Mouse (Mus musculus) lung, postnatal 14 days (tissue): ENCODE data around the gene Litaf.
A peak's percentile ranks its signal among the peaks of the same experiment; 100 is the strongest.

Source experiments
- DNase-seq: peaks from one replicate; pipeline ENCODE4 v3.0.0; 2021

Litaf gene

GRCm38 (mm10) chr16:11064742-11065141 lies 1.2 kb downstream of the Litaf start:
- DNase-seq, result no peak

GRCm38 (mm10) chr16:11064341-11064740 lies 1.6 kb downstream of the Litaf start:
- DNase-seq, result no peak

- DNase-seq, result peak; percentile 82
Observed at GRCm38 (mm10) chr16:11062794-11063721, 2.9 kb downstream of the Litaf start.

GRCm38 (mm10) chr16:11060645-11061044 lies 5.3 kb downstream of the Litaf start, which contains the start of gene Snn:
TSS of gene Snn (plus strand) at chr16:11060945.
- no peak for DNase-seq

- no peak for DNase-seq
Observed at GRCm38 (mm10) chr16:11055916-11056315, 10.0 kb downstream of the Litaf start.

GRCm38 (mm10) chr16:11054871-11055270 lies 11.1 kb downstream of the Litaf start:
- no peak for DNase-seq

- DNase-seq, result no peak
Observed at GRCm38 (mm10) chr16:11054409-11054808, 11.5 kb downstream of the Litaf start.

GRCm38 (mm10) chr16:11051134-11051533 lies 14.8 kb downstream of the Litaf start:
- no peak for DNase-seq

- no peak for DNase-seq
Observed at GRCm38 (mm10) chr16:11050226-11050625, 15.7 kb downstream of the Litaf start.

- DNase-seq, result no peak
Observed at GRCm38 (mm10) chr16:11047130-11047529, 18.8 kb downstream of the Litaf start.

GRCm38 (mm10) chr16:11046437-11046836 lies 19.5 kb downstream of the Litaf start:
- no peak for DNase-seq

GRCm38 (mm10) chr16:11043239-11043638 lies 22.7 kb downstream of the Litaf start:
- DNase-seq, result no peak

GRCm38 (mm10) chr16:11040603-11041002 lies 25.4 kb downstream of the Litaf start:
- no peak for DNase-seq

- peak; percentile 87 for DNase-seq
Observed at GRCm38 (mm10) chr16:11035790-11036431, 30.0 kb downstream of the Litaf start.

- DNase-seq, result no peak
Observed at GRCm38 (mm10) chr16:11035273-11035672, 30.7 kb downstream of the Litaf start.

GRCm38 (mm10) chr16:11034193-11034803 lies 31.7 kb downstream of the Litaf start:
- DNase-seq, result peak; percentile 93

GRCm38 (mm10) chr16:11031320-11031719 lies 34.6 kb downstream of the Litaf start:
- DNase-seq, result no peak

GRCm38 (mm10) chr16:11030844-11031243 lies 35.1 kb downstream of the Litaf start:
- DNase-seq, result no peak

- no peak for DNase-seq
Observed at GRCm38 (mm10) chr16:11028206-11028605, 37.8 kb downstream of the Litaf start.

- no peak for DNase-seq
Observed at GRCm38 (mm10) chr16:11024841-11025240, 41.1 kb downstream of the Litaf start.

GRCm38 (mm10) chr16:11023618-11024017 lies 42.3 kb downstream of the Litaf start:
- DNase-seq, result no peak

GRCm38 (mm10) chr16:11022113-11022489 lies 43.9 kb downstream of the Litaf start:
- DNase-seq, result no peak

- DNase-seq, result no peak
Observed at GRCm38 (mm10) chr16:11021403-11022112, 44.4 kb downstream of the Litaf start.
